Mouse (Mus musculus) monocyte, adult 59 days (primary cell): ENCODE data around the gene Wnt16. TPM values are rescaled to one million over a fixed set of nuclear protein-coding genes. Genes with fewer than 3 reads are reported as not detected.

ENCODE experiments used
- total RNA-seq, 2 experiments: library from RNA; stranded (reverse); gene quantifications; one replicate each; pipeline ENCODE4 v1.2.4; 2023

Gene Wnt16
- total RNA-seq = not detected

GRCm38 (mm10) chr6:22288004-22288736 is at the start of gene Wnt16:
Gene Wnt16 (plus strand): TSS chr6:22288227.

Other genes starting within 250 kb of the Wnt16 start
- 10 to 100 TPM; 10.9 to 14.1 TPM for gene Fam3c, start 68.0 kb downstream of the Wnt16 start, total RNA-seq